Mouse (Mus musculus): ENCODE data around the gene Mup21. TPM values are rescaled to one million over a fixed set of nuclear protein-coding genes. Genes with fewer than 3 reads are reported as not detected.
"Not testable (repeated sequence)": the region's sequence is repeated elsewhere in the genome, so short reads cannot be mapped to it uniquely, and the experiment has no call there.

The Mup21 gene
- polyA plus RNA-seq (2015; fragmentation: Nextera tagmentation; extraction: Ambion mirVana): not detected in 2 replicates

GRCm38 (mm10) chr4:62150811-62151210 is at the start of gene Mup21:
Gene Mup21, minus strand, starts transcription at chr4:62150863.
- no peak for DNase-seq (ENCODE audit: low spot score)

GRCm38 (mm10) chr4:62199923-62200529 is 49.4 kb upstream of the Mup21 start:
- no peak for DNase-seq (ENCODE audit: low spot score)

GRCm38 (mm10) chr4:62188778-62189177 is 38.1 kb upstream of the Mup21 start:
- no peak for DNase-seq (ENCODE audit: low spot score)

GRCm38 (mm10) chr4:62177282-62177681 is 26.6 kb upstream of the Mup21 start:
- no peak for DNase-seq (ENCODE audit: low spot score)

GRCm38 (mm10) chr4:62174471-62174870 is 23.8 kb upstream of the Mup21 start:
- DNase-seq (ENCODE audit: low spot score): no peak

- DNase-seq (ENCODE audit: low spot score): not testable (repeated sequence)
These were observed 17.0 kb upstream of the Mup21 start for GRCm38 (mm10) chr4:62167636-62168035.

- DNase-seq (ENCODE audit: low spot score): no peak
These were observed 7.7 kb upstream of the Mup21 start for GRCm38 (mm10) chr4:62158401-62158800.

- no peak for DNase-seq (ENCODE audit: low spot score)
These were observed 17.0 kb downstream of the Mup21 start for GRCm38 (mm10) chr4:62133706-62134105.

GRCm38 (mm10) chr4:62103366-62103765 is 47.3 kb downstream of the Mup21 start:
- not testable (repeated sequence) for DNase-seq (ENCODE audit: low spot score)

Other genes with a start within 250 kb of the Mup21 start
- 0.14 and 0.63 TPM in 2 replicates for gene Mup20, start 96.7 kb downstream of the Mup21 start, polyA plus RNA-seq (2015; fragmentation: Nextera tagmentation; extraction: Ambion mirVana)
- not detected in 2 replicates for gene Mup3, start 63.5 kb downstream of the Mup21 start, polyA plus RNA-seq (2015; fragmentation: Nextera tagmentation; extraction: Ambion mirVana)
- 0.59 and 0.68 TPM in 2 replicates for gene Zfp37, start 80.2 kb upstream of the Mup21 start, polyA plus RNA-seq (2015; fragmentation: Nextera tagmentation; extraction: Ambion mirVana)
- gene Slc31a2, start 111.7 kb upstream of the Mup21 start, polyA plus RNA-seq (2015; fragmentation: Nextera tagmentation; extraction: Ambion mirVana): 9.5 and 10.7 TPM in 2 replicates
- gene Fkbp15, start 209.7 kb upstream of the Mup21 start, polyA plus RNA-seq (2015; fragmentation: Nextera tagmentation; extraction: Ambion mirVana): 24.0 and 30.5 TPM in 2 replicates
- gene Slc31a1, start 209.9 kb upstream of the Mup21 start, polyA plus RNA-seq (2015; fragmentation: Nextera tagmentation; extraction: Ambion mirVana): 20.1 and 20.2 TPM in 2 replicates